Mouse (Mus musculus) lung, postnatal 0 days (tissue): ENCODE results near the gene Ggt5. TPM values are rescaled to one million over a fixed set of nuclear protein-coding genes. Genes with fewer than 3 reads are reported as not detected.

Source experiments
- ATAC-seq: fragments of 200-750 bp; cut with Nextera tagmentation; 2 replicates; pipeline ENCODE4 v1.8.0; 2017; ENCODE audit warnings: moderate library complexity
- DNase-seq: peaks from one replicate; pipeline ENCODE4 v3.0.0-alpha.2; 2016; ENCODE audit warnings: low spot score
- H3K27ac ChIP-seq: fragments of 300-500 bp; sonication (generic); 2 replicates; pipeline ENCODE4 v1.5.1; 2014; ENCODE audit warnings: antibody characterized with exemption, mild to moderate bottlenecking, low read length, mixed read lengths
- H3K27me3 ChIP-seq: fragments of 300-500 bp; sonication (generic); replicated peaks from 2 replicates; pipeline ENCODE4 v1.6.1; 2014; ENCODE audit warnings: low read length, mixed read lengths; ENCODE audit not compliant: insufficient read depth
- H3K36me3 ChIP-seq: fragments of 300-500 bp; sonication (generic); 2 replicates; pipeline ENCODE4 v1.6.1; 2014; ENCODE audit warnings: low read length, mixed read lengths; ENCODE audit not compliant: insufficient read depth
- H3K4me1 ChIP-seq: fragments of 300-500 bp; sonication (generic); 2 replicates; pipeline ENCODE4 v1.6.1; 2014; ENCODE audit warnings: antibody characterized with exemption, low read depth, low read length, mixed read lengths; ENCODE audit not compliant: insufficient read depth
- H3K4me2 ChIP-seq: fragments of 300-500 bp; sonication (generic); replicated peaks from 2 replicates; pipeline ENCODE4 v1.6.1; 2014; ENCODE audit warnings: low read depth, mild to moderate bottlenecking, low read length, moderate library complexity, mixed read lengths
- H3K4me3 ChIP-seq: fragments of 300-500 bp; sonication (generic); 2 replicates; pipeline ENCODE4 v1.5.1; 2014; ENCODE audit warnings: low read depth, low read length
- H3K9ac ChIP-seq: fragments of 300-500 bp; sonication (generic); replicated peaks from 2 replicates; pipeline ENCODE4 v1.6.1; 2014; ENCODE audit warnings: low read depth, mild to moderate bottlenecking
- H3K9me3 ChIP-seq: fragments of 300-500 bp; sonication (generic); 2 replicates; pipeline ENCODE4 v1.6.1; 2016; ENCODE audit warnings: low read length, mixed read lengths
- CTCF ChIP-seq: IDR thresholded peaks from 2 replicates; pipeline ENCODE4 v1.5.1; 2016; ENCODE audit warnings: antibody characterized with exemption, mild to moderate bottlenecking
- EP300 ChIP-seq: IDR thresholded peaks from 2 replicates; pipeline ENCODE4 v1.6.1; 2016; ENCODE audit warnings: antibody characterized with exemption, mild to moderate bottlenecking, control low read depth
- WGBS: fragments of 180-500 bp; shearing (Covaris S2); extraction: QIAGEN DNeasy Blood & Tissue Kit; methylation state at CpG from one replicate; pipeline ENCODE4 v1.1.7; 2014; 5-methylcytosine and 5-hydroxymethylcytosine counted together
- polyA plus RNA-seq: library from polyadenylated mRNA; unstranded; fragments of >200 nt; fragmentation: Nextera tagmentation; extraction: Ambion mirVana; gene quantifications from 2 replicates; pipeline ENCODE4 v1.2.1, GENCODE M21; 2015

Gene Ggt5
- polyA plus RNA-seq, 1 experiment from 2014 or later = 3.4 TPM

GRCm38 (mm10) chr10:75666451-75667030 lies 77.4 kb downstream of the Ggt5 start:
- Histone ChIP-seq H3K9me3 (no peaks in the 10 kb centered on the region), H3K27ac (no peak overlapping the region), H3K4me3 (peak overlapping the region; percentile 80), H3K4me1 (peaks cover 11% of the 10 kb centered on the region), H3K27me3 (no peaks in the 10 kb centered on the region), H3K4me2 (peak overlapping the region; percentile 84), H3K9ac (peak overlapping the region; percentile 72), H3K36me3 (peaks cover 6% of the 10 kb centered on the region; the same call in 1 of the 2 replicates)
- DNase-seq (no peak), ATAC-seq (no peak)
- WGBS = 39% methylated on average over 4 of the region's 4 CpGs
- TF ChIP-seq CTCF = no peak
- TF ChIP-seq EP300 = no peak

Other genes starting within 250 kb of the Ggt5 start
- gene Upb1, start 188.2 kb upstream of the Ggt5 start, polyA plus RNA-seq = 0.27 and 0.33 TPM in 2 replicates
- 61.6 and 65.7 TPM in 2 replicates for gene Snrpd3, start 71.8 kb upstream of the Ggt5 start, polyA plus RNA-seq
- gene Gucd1, start 71.4 kb upstream of the Ggt5 start, polyA plus RNA-seq = 19.9 and 20.3 TPM in 2 replicates
- gene Lrrc75b, start 29.0 kb upstream of the Ggt5 start, polyA plus RNA-seq = 0.52 and 0.84 TPM in 2 replicates
- 0.21 and 0.42 TPM in 2 replicates for gene Ggt1, start 27.7 kb upstream of the Ggt5 start, polyA plus RNA-seq
- 9.3 and 9.4 TPM in 2 replicates for gene Susd2, start 54.7 kb downstream of the Ggt5 start, polyA plus RNA-seq
- gene Cabin1, start 175.0 kb downstream of the Ggt5 start, polyA plus RNA-seq = 33.1 and 34.5 TPM in 2 replicates
- 70.6 and 81.5 TPM in 2 replicates for gene Ddt, start 184.1 kb downstream of the Ggt5 start, polyA plus RNA-seq
- gene Gm20441, start 191.6 kb downstream of the Ggt5 start, polyA plus RNA-seq = not detected in 2 replicates
- gene Gstt3, start 192.1 kb downstream of the Ggt5 start, polyA plus RNA-seq = 56.6 and 58.9 TPM in 2 replicates
- gene Gstt1, start 209.2 kb downstream of the Ggt5 start, polyA plus RNA-seq = 36.4 and 38.3 TPM in 2 replicates
- not detected in 2 replicates for gene Gstt4, start 233.2 kb downstream of the Ggt5 start, polyA plus RNA-seq
- gene Gstt2, start 248.1 kb downstream of the Ggt5 start, polyA plus RNA-seq = 40.6 and 44.7 TPM in 2 replicates